Mouse (Mus musculus): ENCODE data around the gene Nme3.

The Nme3 gene

GRCm38 (mm10) chr17:24896241-24896992 is at the start of gene Nme3:
Gene Nme3, plus strand, starts transcription at chr17:24896500.
- peak; percentile 68 for DNase-seq (ENCODE audit: low spot score)

GRCm38 (mm10) chr17:24847386-24847785 is 48.9 kb upstream of the Nme3 start:
- no peak for DNase-seq (ENCODE audit: low spot score)

GRCm38 (mm10) chr17:24848600-24849031 is 47.7 kb upstream of the Nme3 start:
- DNase-seq (ENCODE audit: low spot score) = no peak

- DNase-seq (ENCODE audit: low spot score) = no peak
These were observed 46.6 kb upstream of the Nme3 start for GRCm38 (mm10) chr17:24849733-24850064.

- peak; percentile 99 for DNase-seq (ENCODE audit: low spot score)
These were observed 46.1 kb upstream of the Nme3 start, which contains the start of gene Fahd1 for GRCm38 (mm10) chr17:24850065-24850772. Gene Fahd1, minus strand, starts transcription at chr17:24850364.

GRCm38 (mm10) chr17:24850773-24851127 is 45.5 kb upstream of the Nme3 start:
- DNase-seq (ENCODE audit: low spot score) = no peak

- no peak for DNase-seq (ENCODE audit: low spot score)
These were observed 44.7 kb upstream of the Nme3 start for GRCm38 (mm10) chr17:24851381-24852125.

GRCm38 (mm10) chr17:24855838-24856464 is 40.3 kb upstream of the Nme3 start:
- DNase-seq (ENCODE audit: low spot score) = no peak

GRCm38 (mm10) chr17:24856589-24856988 is 39.7 kb upstream of the Nme3 start:
- no peak for DNase-seq (ENCODE audit: low spot score)

GRCm38 (mm10) chr17:24857831-24858470 is 38.3 kb upstream of the Nme3 start:
- no peak for DNase-seq (ENCODE audit: low spot score)

GRCm38 (mm10) chr17:24858967-24859366 is 37.3 kb upstream of the Nme3 start:
- no peak for DNase-seq (ENCODE audit: low spot score)

- no peak for DNase-seq (ENCODE audit: low spot score)
These were observed 36.2 kb upstream of the Nme3 start for GRCm38 (mm10) chr17:24860076-24860475.

- no peak for DNase-seq (ENCODE audit: low spot score)
These were observed 34.5 kb upstream of the Nme3 start for GRCm38 (mm10) chr17:24861785-24862184.

GRCm38 (mm10) chr17:24865776-24866175 is 30.5 kb upstream of the Nme3 start, which contains the start of gene Igfals:
Gene Igfals, plus strand, starts transcription at chr17:24865997.
- no peak for DNase-seq (ENCODE audit: low spot score)

- DNase-seq (ENCODE audit: low spot score) = no peak
These were observed 28.4 kb upstream of the Nme3 start for GRCm38 (mm10) chr17:24867914-24868313.

GRCm38 (mm10) chr17:24873695-24874404 is 22.4 kb upstream of the Nme3 start:
- no peak for DNase-seq (ENCODE audit: low spot score)

- no peak for DNase-seq (ENCODE audit: low spot score)
These were observed 21.9 kb upstream of the Nme3 start for GRCm38 (mm10) chr17:24874405-24874745.

- no peak for DNase-seq (ENCODE audit: low spot score)
These were observed 21.3 kb upstream of the Nme3 start for GRCm38 (mm10) chr17:24874989-24875388.

GRCm38 (mm10) chr17:24877336-24878116 is 18.8 kb upstream of the Nme3 start:
- no peak for DNase-seq (ENCODE audit: low spot score)

GRCm38 (mm10) chr17:24878117-24878397 is 18.2 kb upstream of the Nme3 start:
- peak; percentile 53 for DNase-seq (ENCODE audit: low spot score)

- DNase-seq (ENCODE audit: low spot score) = no peak
These were observed 17.8 kb upstream of the Nme3 start for GRCm38 (mm10) chr17:24878531-24878930.

Data from lung, postnatal 25 days (tissue).